Mouse (Mus musculus): Measurements from ENCODE around the gene Casp9.

DNA sequence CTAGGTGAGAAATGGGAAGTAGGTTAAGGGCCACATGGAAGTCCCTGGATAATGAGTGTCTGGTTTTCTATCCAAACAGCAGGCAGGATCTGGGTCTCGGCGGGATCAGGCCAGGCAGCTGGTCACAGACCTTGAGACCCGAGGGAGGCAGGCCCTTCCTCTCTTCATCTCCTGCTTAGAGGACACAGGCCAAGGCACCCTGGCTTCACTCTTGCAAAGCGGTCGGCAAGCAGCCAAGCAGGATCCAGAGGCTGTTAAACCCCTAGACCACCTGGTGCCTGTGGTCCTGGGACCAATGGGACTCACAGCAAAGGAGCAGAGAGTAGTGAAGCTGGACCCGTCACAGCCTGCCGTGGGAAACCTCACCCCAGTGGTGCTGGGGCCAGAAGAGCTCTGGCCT is 2.9 kb downstream of the Casp9 start:
- TF ChIP-seq CTCF (IDR thresholded peaks at IDR 0.05; ENCODE audit: insufficient read depth, low read length) (no peak), POLR2A (IDR thresholded peaks at IDR 0.05; ENCODE audit: borderline replicate concordance, extremely low read depth, low read depth, low read length) (no peak)

All from lung, adult 2 months (tissue).